Mouse (Mus musculus): ENCODE measurements around the gene Ttc37.

The Ttc37 gene

DNA sequence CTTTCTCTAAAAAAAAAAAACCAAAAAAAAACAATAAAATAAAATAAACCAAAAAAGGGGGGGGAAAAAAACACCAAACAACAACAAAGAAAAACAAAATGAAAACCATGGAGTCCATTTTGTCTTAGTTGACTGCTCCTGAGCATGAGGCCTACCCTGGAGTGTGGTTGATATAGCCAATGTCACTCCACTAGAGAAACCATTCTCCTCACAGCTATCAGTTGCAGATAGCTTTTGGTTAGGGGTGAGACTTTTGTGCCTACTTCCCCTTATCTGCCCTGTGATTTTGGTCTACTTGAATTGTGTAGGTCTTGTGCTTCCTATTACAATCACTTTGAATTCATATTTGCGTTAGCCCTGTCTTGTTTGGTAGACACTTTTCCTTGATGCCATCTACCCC lies 59.0 kb downstream of the Ttc37 start:
- DNase-seq (ENCODE audit: low spot score) = no peak

DNA sequence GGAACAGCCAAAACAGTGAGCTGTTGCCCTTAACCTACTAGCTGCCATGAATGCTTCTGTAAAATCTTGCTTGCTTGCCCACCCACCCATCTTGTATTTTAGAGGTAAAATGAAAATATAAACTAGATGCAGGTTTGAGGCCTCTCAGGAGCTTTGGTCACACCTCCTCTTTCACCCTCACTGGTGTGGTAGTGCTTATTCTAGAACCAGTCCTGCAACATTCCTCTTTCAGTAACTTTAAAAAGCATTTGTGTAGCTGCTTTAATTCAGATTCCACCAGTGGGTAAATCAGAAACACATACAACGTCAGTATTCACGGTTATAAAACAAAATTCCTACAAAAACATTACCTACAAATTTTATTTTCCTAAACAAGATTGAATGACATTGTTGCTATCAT lies 62.1 kb downstream of the Ttc37 start:
- no peak for DNase-seq (ENCODE audit: low spot score)

DNA sequence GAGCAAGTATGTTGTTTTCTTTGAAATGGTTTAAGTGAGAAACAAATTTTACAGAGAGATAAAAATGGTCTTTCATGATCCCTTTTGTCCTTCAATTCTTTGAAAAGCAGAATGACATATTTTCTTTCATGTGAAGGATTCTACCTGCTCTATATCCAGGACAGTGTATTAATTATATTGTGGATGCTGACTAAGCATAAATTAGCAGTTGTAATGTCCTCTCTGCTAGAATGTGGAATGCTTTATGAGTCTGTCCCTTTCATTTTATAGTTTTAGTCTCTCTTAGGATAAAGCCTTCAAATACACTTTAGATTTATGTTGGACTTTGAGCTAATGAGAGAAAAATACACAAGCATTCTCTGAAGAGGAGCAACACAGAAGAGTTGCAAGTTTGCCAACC lies 75.8 kb downstream of the Ttc37 start:
- no peak for DNase-seq (ENCODE audit: low spot score)

DNA sequence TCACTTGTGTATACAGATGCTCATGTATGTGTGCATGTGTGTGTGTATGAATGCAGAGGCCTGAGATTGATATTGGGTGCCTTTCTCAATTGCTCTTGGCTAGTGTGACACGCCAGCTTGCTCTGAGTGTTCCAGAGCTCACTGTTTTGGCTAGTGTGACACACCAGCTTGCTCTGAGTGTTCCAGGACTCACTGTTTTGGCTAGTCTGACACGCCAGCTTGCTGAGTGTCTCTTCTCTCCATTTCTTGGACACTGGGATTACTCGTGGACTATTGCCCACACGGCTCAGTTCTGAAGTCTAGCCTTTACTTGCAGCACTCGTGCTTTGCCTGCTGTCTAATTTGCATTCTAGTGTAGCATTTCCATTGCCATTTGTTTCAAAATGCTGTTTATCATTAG lies 80.2 kb downstream of the Ttc37 start:
- DNase-seq (ENCODE audit: low spot score) = no peak

DNA sequence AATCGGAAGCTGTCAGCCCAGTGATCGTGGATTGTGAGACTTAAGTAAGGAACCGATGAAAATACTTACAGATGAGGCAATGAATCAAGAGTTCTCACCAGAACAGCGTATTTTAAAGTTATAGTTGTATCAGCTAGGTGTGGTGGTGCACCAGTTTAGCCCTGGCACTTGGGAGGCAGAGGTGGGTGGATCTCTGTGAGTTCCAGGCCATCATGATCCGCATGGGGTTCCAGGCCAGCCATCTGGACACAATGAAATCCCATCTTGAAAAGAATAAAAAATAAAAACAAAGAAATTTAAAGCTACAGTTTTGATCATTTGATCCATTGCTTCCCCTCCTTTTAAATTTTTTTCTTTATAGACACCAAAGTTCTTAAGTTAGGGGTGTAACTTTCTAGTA lies 89.1 kb downstream of the Ttc37 start:
- DNase-seq (ENCODE audit: low spot score) = no peak

DNA sequence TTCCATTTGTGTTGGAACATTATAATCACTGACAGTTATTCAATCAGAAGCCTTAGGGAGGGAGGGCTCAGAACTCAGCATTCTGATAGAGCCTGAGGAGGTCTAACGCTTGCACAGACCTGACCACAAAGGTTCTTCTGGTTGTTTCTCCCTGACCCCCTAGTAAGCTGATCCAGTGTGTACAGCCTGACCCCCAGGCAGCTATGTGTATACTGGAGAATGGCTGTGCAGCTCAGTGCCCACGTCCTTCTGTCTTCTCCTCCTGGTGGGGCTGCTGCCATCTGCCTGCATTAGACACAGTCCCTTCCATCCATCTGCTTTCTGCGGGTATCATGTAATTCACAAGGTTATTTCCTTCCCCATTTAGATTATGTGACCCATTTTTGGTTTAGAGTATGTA lies 90.7 kb downstream of the Ttc37 start:
- no peak for DNase-seq (ENCODE audit: low spot score)

DNA sequence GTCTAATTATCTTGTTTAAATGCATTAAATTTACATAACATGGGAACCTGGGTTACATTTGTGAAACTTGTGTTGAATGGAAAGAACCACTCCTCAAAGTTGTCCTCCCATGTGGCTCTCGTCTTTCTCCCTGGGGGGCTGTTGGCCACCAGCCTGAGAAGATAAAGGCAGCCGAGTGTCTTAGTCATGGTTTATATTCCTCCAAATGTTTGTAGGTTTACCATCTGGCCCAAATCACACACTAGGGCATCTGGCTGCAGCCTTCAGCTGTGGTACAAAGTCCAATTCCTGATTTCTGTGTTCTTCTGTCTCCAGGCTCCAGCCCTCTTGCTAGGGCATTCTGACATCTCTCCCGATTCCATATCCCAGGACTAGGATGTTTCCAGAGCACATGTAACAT lies 91.7 kb downstream of the Ttc37 start:
- no peak for DNase-seq (ENCODE audit: low spot score)

DNA sequence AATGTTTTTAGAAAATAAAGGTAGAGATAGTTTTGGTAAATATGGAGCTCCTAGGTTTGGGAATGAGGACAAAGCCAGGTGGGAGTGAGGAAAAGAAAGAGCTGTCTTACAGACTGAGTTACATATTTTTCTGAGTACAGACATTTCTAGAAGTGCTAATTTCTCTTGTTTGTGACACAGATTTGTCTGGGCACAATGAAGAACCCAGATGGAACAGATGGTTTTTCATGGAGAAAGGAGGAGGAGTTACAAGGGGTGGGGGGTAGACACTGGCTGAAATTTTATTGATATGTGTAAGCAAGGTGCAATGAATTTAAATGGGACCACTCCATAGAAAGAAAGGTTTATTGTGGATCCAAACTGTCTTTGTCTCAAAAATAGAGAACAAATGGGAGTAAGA lies 96.4 kb downstream of the Ttc37 start:
- DNase-seq (ENCODE audit: low spot score) = no peak

DNA sequence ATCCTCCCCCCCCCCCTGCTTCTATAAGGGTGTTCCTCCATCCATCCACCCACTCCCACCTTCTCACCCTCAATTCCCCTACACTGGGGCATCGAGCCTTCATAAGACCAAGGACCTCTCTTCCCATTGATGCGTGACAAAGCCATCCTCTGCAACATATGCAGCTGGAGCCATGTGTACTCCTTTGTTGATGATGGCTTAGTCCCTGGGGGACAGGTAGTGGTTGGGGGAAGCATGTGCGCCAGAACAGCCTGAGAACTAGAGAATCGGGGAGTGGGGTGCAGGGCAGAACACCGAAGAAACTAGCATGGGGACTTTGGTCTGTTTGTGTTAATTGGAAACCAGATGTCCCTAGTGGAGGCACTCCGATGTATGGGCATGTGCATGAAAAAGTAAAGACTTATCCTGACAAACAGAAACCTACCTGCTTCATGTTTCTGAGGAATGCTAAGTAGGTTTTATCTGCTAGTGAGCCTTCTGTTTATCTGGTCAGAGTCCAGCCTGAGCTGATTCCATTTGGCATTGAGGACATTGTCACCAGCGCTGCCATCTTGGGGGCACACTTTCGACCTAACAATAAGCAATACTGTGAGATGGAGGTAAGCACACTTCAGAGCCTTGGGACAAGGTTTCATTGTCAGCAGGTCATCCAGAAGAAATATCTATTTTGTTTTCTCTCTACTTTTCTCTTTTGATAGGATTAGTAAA lies 97.1 kb downstream of the Ttc37 start:
- DNase-seq (ENCODE audit: low spot score) = no peak

DNA sequence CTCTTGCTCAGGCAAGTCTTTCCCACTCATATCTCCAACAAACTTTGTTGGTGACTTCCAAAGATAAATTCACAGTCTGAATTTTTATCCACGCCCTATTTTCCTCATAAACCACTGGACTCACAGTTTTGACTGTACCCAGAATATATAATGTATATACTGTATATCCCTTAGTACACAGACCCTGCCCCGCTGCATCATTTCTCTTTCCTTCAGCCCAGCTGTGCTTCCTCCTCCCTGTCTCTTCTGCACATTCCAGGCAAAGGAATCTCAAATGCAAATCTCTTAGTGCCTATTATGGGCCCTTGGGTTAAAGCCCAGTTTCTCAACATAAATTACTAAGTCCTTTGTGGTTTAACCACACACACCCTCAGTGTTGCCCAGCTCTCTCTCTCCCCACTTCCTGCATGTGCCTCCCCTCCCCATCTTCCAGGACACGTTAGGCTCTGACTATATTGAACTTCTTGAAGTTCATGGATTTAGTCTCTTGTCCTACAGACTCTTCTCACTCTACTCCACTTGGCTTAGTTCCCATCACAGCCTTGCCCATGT lies 98.8 kb downstream of the Ttc37 start:
- DNase-seq (ENCODE audit: low spot score) = no peak

DNA sequence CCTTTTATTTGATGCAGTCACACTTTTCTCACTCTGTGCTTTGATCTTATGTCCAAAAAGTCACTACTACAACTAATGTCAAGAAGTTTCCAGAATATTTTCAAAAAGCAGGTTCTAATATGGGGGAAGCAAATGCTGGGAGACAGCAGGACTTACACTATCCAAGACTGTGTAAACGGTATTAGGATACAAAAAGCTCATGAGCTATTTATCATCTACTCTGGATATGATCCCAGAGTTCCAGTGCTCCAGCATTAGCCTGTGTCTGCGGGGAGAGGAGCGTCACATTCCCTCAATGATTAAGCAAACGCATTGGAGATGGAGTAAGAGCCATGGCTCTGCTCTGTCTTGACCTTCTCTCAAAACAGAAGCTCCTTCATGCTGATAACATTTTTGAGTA lies 101.4 kb downstream of the Ttc37 start:
- no peak for DNase-seq (ENCODE audit: low spot score)

DNA sequence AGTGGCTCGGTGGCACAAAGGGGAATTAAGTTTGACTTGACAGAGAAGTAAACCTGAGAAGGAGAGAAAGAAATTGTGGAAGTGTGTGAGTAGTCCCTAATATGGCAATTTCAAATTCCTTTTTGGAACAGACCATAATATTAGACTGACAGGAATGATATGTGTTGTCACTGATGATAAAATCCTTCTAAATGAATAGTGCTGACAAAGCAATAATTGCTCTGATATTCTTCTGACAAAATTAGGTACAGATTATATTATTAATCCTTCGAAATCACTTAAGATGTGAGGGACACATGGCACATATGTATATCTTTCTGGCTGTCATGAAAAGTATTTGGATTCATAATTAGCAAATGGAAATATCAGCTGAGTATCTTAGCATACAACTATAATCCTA lies 116.4 kb downstream of the Ttc37 start:
- no peak for DNase-seq (ENCODE audit: low spot score)

DNA sequence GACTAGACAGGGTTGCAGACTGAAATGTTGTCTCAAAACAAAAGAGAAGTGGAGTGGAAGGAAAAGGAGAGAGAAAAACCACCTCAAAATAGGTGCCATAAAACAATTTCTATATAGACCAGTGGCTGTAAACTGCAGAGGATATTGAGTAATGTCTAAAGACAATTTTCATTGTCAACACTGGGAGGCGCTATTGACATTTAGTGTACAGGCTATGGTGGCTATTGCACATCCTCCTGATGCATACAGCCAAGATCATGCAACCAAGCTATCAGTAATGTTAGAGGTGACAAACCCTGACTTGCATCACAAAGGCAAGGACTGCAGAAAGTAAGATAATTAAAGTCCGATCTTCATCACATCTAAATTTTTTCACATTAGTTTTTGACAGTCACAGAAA lies 116.9 kb downstream of the Ttc37 start:
- DNase-seq (ENCODE audit: low spot score) = no peak

Data from spleen, adult 12 weeks (tissue).